Mouse (Mus musculus) liver, embryonic 13.5 days (tissue): ENCODE results near the gene Kif24. TPM values are rescaled to one million over a fixed set of nuclear protein-coding genes. Genes with fewer than 3 reads are reported as not detected.

Source experiments
- ATAC-seq: fragments of 200-750 bp; cut with Nextera tagmentation; 2 replicates; pipeline ENCODE4 v1.8.0; 2017; ENCODE audit warnings: low read depth, mild to moderate bottlenecking, moderate number of reproducible peaks, moderate library complexity
- DNase-seq: peaks from one replicate; pipeline ENCODE4 v3.0.0; 2022
- H3K27ac ChIP-seq: fragments of 300-500 bp; sonication (generic); 2 replicates; pipeline ENCODE4 v1.5.1; 2015; ENCODE audit warnings: moderate library complexity, mild to moderate bottlenecking, inconsistent platforms
- H3K27me3 ChIP-seq: fragments of 300-500 bp; sonication (generic); 2 replicates; pipeline ENCODE4 v1.6.1; 2015; ENCODE audit warnings: mild to moderate bottlenecking, inconsistent platforms
- H3K36me3 ChIP-seq: fragments of 300-500 bp; sonication (generic); 2 replicates; pipeline ENCODE4 v1.6.1; 2015; ENCODE audit warnings: mild to moderate bottlenecking, inconsistent platforms
- H3K4me1 ChIP-seq: fragments of 300-500 bp; sonication (generic); replicated peaks from 2 replicates; pipeline ENCODE4 v1.6.1; 2015; ENCODE audit warnings: inconsistent platforms
- H3K4me2 ChIP-seq: fragments of 300-500 bp; sonication (generic); 2 replicates; pipeline ENCODE4 v1.6.1; 2015; ENCODE audit warnings: inconsistent platforms, mild to moderate bottlenecking, moderate library complexity
- H3K4me3 ChIP-seq: fragments of 300-500 bp; sonication (generic); replicated peaks from 2 replicates; pipeline ENCODE4 v1.5.1; 2015; ENCODE audit warnings: mild to moderate bottlenecking, inconsistent platforms
- H3K9ac ChIP-seq: fragments of 300-500 bp; sonication (generic); 2 replicates; pipeline ENCODE4 v1.6.1; 2015; ENCODE audit warnings: mild to moderate bottlenecking, inconsistent platforms
- H3K9me3 ChIP-seq: fragments of 300-500 bp; sonication (generic); replicated peaks from 2 replicates; pipeline ENCODE4 v1.6.1; 2016; ENCODE audit warnings: inconsistent platforms
- WGBS: fragments of 180-500 bp; shearing (Covaris S2); methylation state at CpG from one replicate; pipeline ENCODE4 v1.1.7; 2015; ENCODE audit not compliant: insufficient replicate concordance; 5-methylcytosine and 5-hydroxymethylcytosine counted together
- polyA plus RNA-seq: library from polyadenylated mRNA; unstranded; fragments of >200 nt; fragmentation: Nextera tagmentation; extraction: Ambion mirVana; gene quantifications from 2 replicates; pipeline ENCODE4 v1.2.1, GENCODE M21; 2015

Gene Kif24
- polyA plus RNA-seq, 1 experiment from 2014 or later = 5.7 TPM

GRCm38 (mm10) chr4:41369702-41370437, 94.8 kb downstream of the Kif24 start:
- Histone ChIP-seq H3K27ac (no peak overlapping the region), H3K9me3 (no peaks in the 10 kb centered on the region), H3K36me3 (peaks cover 52% of the 10 kb centered on the region), H3K27me3 (no peaks in the 10 kb centered on the region), H3K9ac (no peak overlapping the region), H3K4me1 (peaks cover 14% of the 10 kb centered on the region), H3K4me2 (no peak overlapping the region), H3K4me3 (no peak overlapping the region)
- ATAC-seq (no peak), DNase-seq (no peak)
- WGBS = 80% methylated on average over 9 of the region's 9 CpGs

- DNase-seq (no peak), ATAC-seq (peak; percentile 75)
- WGBS = 78% methylated on average over 4 of the region's 4 CpGs
- Histone ChIP-seq H3K4me3 (no peak overlapping the region), H3K27ac (peak overlapping the region; percentile 54), H3K9me3 (no peaks in the 10 kb centered on the region), H3K4me1 (peaks cover 16% of the 10 kb centered on the region), H3K9ac (no peak overlapping the region), H3K4me2 (no peak overlapping the region), H3K27me3 (no peaks in the 10 kb centered on the region), H3K36me3 (peaks cover 50% of the 10 kb centered on the region)
Measured at GRCm38 (mm10) chr4:41368198-41368597, 96.5 kb downstream of the Kif24 start.

GRCm38 (mm10) chr4:41361059-41361458, 103.6 kb downstream of the Kif24 start:
- 87% methylated on average over 3 of the region's 3 CpGs for WGBS
- ATAC-seq (no peak), DNase-seq (no peak)

GRCm38 (mm10) chr4:41359358-41359757, 105.3 kb downstream of the Kif24 start:
- no peaks in the 10 kb centered on the region for H3K27me3 ChIP-seq
- 0 out of 2 replicates have a peak overlapping the region, but pooled peaks have one; percentile 18 for H3K27ac ChIP-seq
- no peak overlapping the region for H3K9ac ChIP-seq
- H3K36me3 ChIP-seq = peaks cover 20% of the 10 kb centered on the region
- peaks cover 16% of the 10 kb centered on the region for H3K4me1 ChIP-seq
- 81% methylated on average over 7 of the region's 7 CpGs for WGBS
- ATAC-seq (no peak), DNase-seq (no peak)
- H3K4me2 ChIP-seq = no peak overlapping the region
- H3K4me3 ChIP-seq = no peak overlapping the region
- H3K9me3 ChIP-seq = no peaks in the 10 kb centered on the region

More at GRCm38 (mm10) chr4:41361059-41361458, 103.6 kb downstream of the Kif24 start:
- no peaks in the 10 kb centered on the region for H3K9me3 ChIP-seq
- H3K27ac ChIP-seq = no peak overlapping the region
- no peak overlapping the region for H3K9ac ChIP-seq
- no peak overlapping the region for H3K4me2 ChIP-seq
- no peaks in the 10 kb centered on the region for H3K27me3 ChIP-seq
- H3K36me3 ChIP-seq = peaks cover 14% of the 10 kb centered on the region
- no peak overlapping the region for H3K4me3 ChIP-seq
- peaks cover 19% of the 10 kb centered on the region for H3K4me1 ChIP-seq

- 79% methylated on average over 2 of the region's 2 CpGs for WGBS
- no peaks in the 10 kb centered on the region for H3K9me3 ChIP-seq
- H3K27me3 ChIP-seq = no peaks in the 10 kb centered on the region
- peaks cover 20% of the 10 kb centered on the region for H3K36me3 ChIP-seq
- H3K4me3 ChIP-seq = no peak overlapping the region
- H3K9ac ChIP-seq = no peak overlapping the region
- no peak for DNase-seq
- H3K4me2 ChIP-seq = no peak overlapping the region
- ATAC-seq = no peak
- H3K27ac ChIP-seq = no peak overlapping the region; the same call in 1 of the 2 replicates
- H3K4me1 ChIP-seq = peaks cover 16% of the 10 kb centered on the region
Measured at GRCm38 (mm10) chr4:41358669-41359068, 106.0 kb downstream of the Kif24 start.

- no peaks in the 10 kb centered on the region for H3K27me3 ChIP-seq
- no peak for DNase-seq
Measured at GRCm38 (mm10) chr4:41357154-41357553, 107.5 kb downstream of the Kif24 start.

GRCm38 (mm10) chr4:41353265-41353664, 111.4 kb downstream of the Kif24 start:
- Histone ChIP-seq H3K4me3 (no peak overlapping the region), H3K9me3 (no peaks in the 10 kb centered on the region), H3K27me3 (no peaks in the 10 kb centered on the region), H3K36me3 (peaks cover 12% of the 10 kb centered on the region), H3K4me1 (peaks cover 41% of the 10 kb centered on the region), H3K4me2 (no peak overlapping the region), H3K27ac (peak overlapping the region; percentile 60; the same call in 1 of the 2 replicates), H3K9ac (no peak overlapping the region)
- 83% methylated on average over 1 of the region's 1 CpGs for WGBS
- ATAC-seq (peak; percentile 39), DNase-seq (peak; percentile 8)

More at GRCm38 (mm10) chr4:41357154-41357553, 107.5 kb downstream of the Kif24 start:
- no peaks in the 10 kb centered on the region for H3K9me3 ChIP-seq
- H3K4me3 ChIP-seq = no peak overlapping the region
- no peak for ATAC-seq
- WGBS = 82% methylated on average over 2 of the region's 2 CpGs
- peaks cover 25% of the 10 kb centered on the region for H3K4me1 ChIP-seq
- no peak overlapping the region for H3K9ac ChIP-seq
- H3K27ac ChIP-seq = no peak overlapping the region
- H3K36me3 ChIP-seq = peaks cover 20% of the 10 kb centered on the region
- no peak overlapping the region for H3K4me2 ChIP-seq

GRCm38 (mm10) chr4:41352758-41353157, 111.9 kb downstream of the Kif24 start:
- ATAC-seq (peak; percentile 58), DNase-seq (peak; percentile 50)
- Histone ChIP-seq H3K4me3 (no peak overlapping the region), H3K9ac (no peak overlapping the region), H3K4me2 (0 out of 2 replicates have a peak overlapping the region, but pooled peaks have one; percentile 12), H3K36me3 (peaks cover 8% of the 10 kb centered on the region), H3K9me3 (no peaks in the 10 kb centered on the region), H3K27ac (peak overlapping the region; percentile 60), H3K27me3 (no peaks in the 10 kb centered on the region), H3K4me1 (peaks cover 42% of the 10 kb centered on the region)
- 47% methylated on average over 4 of the region's 4 CpGs for WGBS

- DNase-seq (no peak), ATAC-seq (peak; percentile 51)
- Histone ChIP-seq H3K4me2 (peak overlapping the region; percentile 80), H3K9ac (peak overlapping the region; percentile 95), H3K9me3 (no peaks in the 10 kb centered on the region), H3K36me3 (no peaks in the 10 kb centered on the region), H3K27me3 (no peaks in the 10 kb centered on the region), H3K4me3 (peak overlapping the region; percentile 88), H3K27ac (peak overlapping the region; percentile 90), H3K4me1 (peaks cover 43% of the 10 kb centered on the region)
- WGBS = under 1% methylated on average over 28 of the region's 28 CpGs
Measured at GRCm38 (mm10) chr4:41349199-41349591, 115.5 kb downstream of the Kif24 start.

- Histone ChIP-seq H3K4me2 (peak within 1 kb of the TSS; percentile 80), H3K9me3 (no peaks in the 10 kb centered on the region), H3K36me3 (no peaks in the 10 kb centered on the region), H3K9ac (peak within 1 kb of the TSS; percentile 95), H3K4me3 (peak within 1 kb of the TSS; percentile 88), H3K27ac (peak within 1 kb of the TSS; percentile 90), H3K27me3 (no peaks in the 10 kb centered on the region), H3K4me1 (peaks cover 43% of the 10 kb centered on the region)
- under 1% methylated on average over 31 of the region's 31 CpGs for WGBS
- ATAC-seq (peak; percentile 90), DNase-seq (peak; percentile 86)
Measured at GRCm38 (mm10) chr4:41348584-41349198, 116.0 kb downstream of the Kif24 start, which contains the start of gene Ubap1. TSS of gene Ubap1 (plus strand) at chr4:41348996.

GRCm38 (mm10) chr4:41347839-41348238, 116.8 kb downstream of the Kif24 start:
- peak overlapping the region; percentile 80 for H3K4me2 ChIP-seq
- no peaks in the 10 kb centered on the region for H3K36me3 ChIP-seq
- H3K9me3 ChIP-seq = no peaks in the 10 kb centered on the region
- H3K9ac ChIP-seq = peak overlapping the region; percentile 59
- peaks cover 38% of the 10 kb centered on the region for H3K4me1 ChIP-seq
- H3K4me3 ChIP-seq = peak overlapping the region; percentile 88
- no peak for ATAC-seq
- no peak for DNase-seq
- H3K27me3 ChIP-seq = no peaks in the 10 kb centered on the region
- 27% methylated on average over 4 of the region's 5 CpGs for WGBS
- H3K27ac ChIP-seq = peak overlapping the region; percentile 78
